Mouse (Mus musculus): ENCODE measurements around the gene Ppp4r3a. TPM values are rescaled to one million over a fixed set of nuclear protein-coding genes. Genes with fewer than 3 reads are reported as not detected.
A peak's percentile ranks its signal among the peaks of the same experiment; 100 is the strongest.

Gene Ppp4r3a
- polyA plus RNA-seq, 2 experiments, result 18.3 to 18.8 TPM

DNA sequence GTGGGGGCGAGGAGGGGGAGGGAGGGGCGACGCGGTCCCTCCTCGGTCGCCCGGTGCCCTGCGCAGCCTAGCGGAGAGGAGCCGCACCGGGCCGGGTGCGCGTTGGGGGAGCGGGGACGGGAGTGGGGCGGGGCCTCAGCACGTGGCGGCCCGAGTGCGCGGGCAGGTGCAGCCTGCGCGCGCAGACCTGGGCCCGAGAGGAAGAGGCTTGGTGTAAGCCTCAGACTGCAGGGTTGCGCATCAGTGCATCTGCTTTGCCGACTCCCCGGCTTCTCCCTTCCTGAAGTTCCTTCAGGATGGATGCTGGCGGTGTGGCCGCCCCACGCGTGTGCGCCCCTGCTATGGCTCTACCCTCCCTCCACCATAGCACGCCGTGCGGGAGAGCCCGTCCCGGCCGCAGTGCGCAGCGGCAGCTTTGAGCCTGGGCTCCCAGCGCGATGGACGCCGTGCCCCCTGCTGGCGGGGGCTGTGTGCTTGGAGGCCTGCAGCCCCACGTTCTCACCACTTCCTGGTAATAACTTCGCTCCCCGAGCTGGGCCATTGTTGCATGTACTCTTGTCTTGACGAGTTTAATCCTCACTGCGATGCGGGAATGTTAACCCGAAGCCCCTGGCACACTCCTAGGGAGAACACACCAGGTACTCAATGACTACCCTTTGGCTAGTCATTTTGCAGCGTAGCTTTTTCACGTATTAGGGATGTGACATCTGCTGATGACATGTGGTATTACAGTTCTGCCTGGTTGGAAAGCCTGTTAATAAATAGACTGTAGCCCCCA is 54.4 kb downstream of the Ppp4r3a start, which contains the start of gene Ccdc88c:
TSS of gene Ccdc88c (minus strand) at position 103 of the 778 bp plus-strand sequence.
- peak; percentile 74 to 81 (median 74) for DNase-seq (ENCODE audit: low read depth in 3 of 3, low spot score in 3 of 3)
- Histone ChIP-seq H3K4me2 (ENCODE audit: low read depth) (peak within 1 kb of the TSS; percentile 89), H3K4me1 (replicated peaks; ENCODE audit: control insufficient read depth in 2 of 2, insufficient read depth in 2 of 2, low read length in 1 of 2) (peaks cover 27 to 31% of the 10 kb centered on the region in 2 experiments), H3K27ac (peak within 1 kb of the TSS; percentile 85), H3K27me3 (ENCODE audit: control insufficient read depth, insufficient read depth, low read length) (no peaks in the 10 kb centered on the region), H3K9ac (replicated peaks) (peak within 1 kb of the TSS; percentile 94), H3K9me3 (ENCODE audit: control insufficient read depth, low read length) (no peaks in the 10 kb centered on the region), H3K36me3 (replicated peaks; ENCODE audit: control insufficient read depth, insufficient read depth, low read depth) (peaks cover 3% of the 10 kb centered on the region; the same call in 1 of the 2 replicates), H3K4me3 (ENCODE audit: insufficient read depth in 1 of 2, low read depth in 2 of 2, low read length in 2 of 2) (peak within 1 kb of the TSS; percentile 80 to 81)
- ATAC-seq (ENCODE audit: insufficient read depth), result peak; percentile 85
- TF ChIP-seq CTCF (IDR thresholded peaks at IDR 0.05; ENCODE audit: low read depth) (peak; percentile 89), EP300 (IDR thresholded peaks at IDR 0.05; ENCODE audit: low read depth) (no peak)
- 0% methylated on average over 52 of the region's 56 CpGs for WGBS (ENCODE audit: insufficient replicate concordance)

DNA sequence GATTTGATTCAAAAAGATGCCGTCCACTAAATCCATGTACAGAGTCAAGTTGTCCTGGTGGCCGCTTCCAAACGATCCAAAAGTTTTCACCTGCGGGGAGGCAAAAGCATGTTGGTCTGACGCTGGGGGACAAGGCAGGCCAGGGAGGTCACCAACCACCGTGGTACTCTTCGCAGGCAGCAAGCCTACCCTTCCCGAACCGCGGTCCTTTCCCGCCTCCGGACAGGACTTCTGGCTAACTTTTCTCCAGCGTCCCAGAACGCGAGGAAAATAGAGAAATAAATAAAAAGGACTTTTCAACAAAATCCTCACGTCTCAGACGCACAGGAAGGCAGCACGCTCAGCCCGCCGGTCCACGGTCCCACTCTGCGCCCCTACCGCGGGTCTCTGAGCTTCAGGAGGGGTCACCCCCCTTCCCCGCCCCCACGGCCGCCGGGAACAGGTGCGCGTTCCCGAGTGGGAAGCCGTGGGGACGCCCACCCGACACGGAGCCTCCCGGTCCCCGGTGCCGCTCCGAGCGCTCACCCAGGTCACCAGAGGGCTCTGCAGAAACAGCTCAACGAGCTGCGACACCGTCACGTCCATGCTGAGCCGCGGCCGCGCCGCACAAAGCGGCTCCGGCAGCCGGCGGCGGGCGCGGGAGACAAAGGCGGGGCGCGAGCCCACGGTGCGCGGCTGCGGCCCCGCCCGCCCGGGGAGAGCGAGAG is 55.1 kb downstream of the Ppp4r3a start:
- H3K4me2 ChIP-seq (ENCODE audit: low read depth), result peak overlapping the region; percentile 89
- no peak for ATAC-seq (ENCODE audit: insufficient read depth)
- peak overlapping the region; percentile 94 for H3K9ac ChIP-seq (replicated peaks)
- no peaks in the 10 kb centered on the region for H3K27me3 ChIP-seq (ENCODE audit: control insufficient read depth, insufficient read depth, low read length)
- peak overlapping the region; percentile 80 to 81 for H3K4me3 ChIP-seq (ENCODE audit: insufficient read depth in 1 of 2, low read depth in 2 of 2, low read length in 2 of 2)
- peaks cover 27 to 31% of the 10 kb centered on the region in 2 experiments for H3K4me1 ChIP-seq (replicated peaks; ENCODE audit: control insufficient read depth in 2 of 2, insufficient read depth in 2 of 2, low read length in 1 of 2)
- no peak for DNase-seq (ENCODE audit: low read depth in 3 of 3, low spot score in 3 of 3)
- peaks cover 7% of the 10 kb centered on the region for H3K36me3 ChIP-seq (replicated peaks; ENCODE audit: control insufficient read depth, insufficient read depth, low read depth)
- peak overlapping the region; percentile 85 for H3K27ac ChIP-seq
- under 1% methylated on average over 66 of the region's 67 CpGs for WGBS (ENCODE audit: insufficient replicate concordance)
- H3K9me3 ChIP-seq (ENCODE audit: control insufficient read depth, low read length), result no peaks in the 10 kb centered on the region
- TF ChIP-seq EP300 (IDR thresholded peaks at IDR 0.05; ENCODE audit: low read depth) (no peak), CTCF (IDR thresholded peaks at IDR 0.05; ENCODE audit: low read depth) (no peak)

GRCm38 (mm10) chr12:101027451-101028246 is 55.9 kb downstream of the Ppp4r3a start:
- H3K9ac ChIP-seq (replicated peaks), result peak overlapping the region; percentile 94
- DNase-seq (ENCODE audit: low read depth in 3 of 3, low spot score in 3 of 3), result no peak
- peaks cover 7% of the 10 kb centered on the region for H3K36me3 ChIP-seq (replicated peaks; ENCODE audit: control insufficient read depth, insufficient read depth, low read depth)
- 2% methylated on average over 19 of the region's 19 CpGs for WGBS (ENCODE audit: insufficient replicate concordance)
- H3K27ac ChIP-seq, result peak overlapping the region; percentile 85
- peak overlapping the region; percentile 89 for H3K4me2 ChIP-seq (ENCODE audit: low read depth)
- peaks cover 27 to 31% of the 10 kb centered on the region in 2 experiments for H3K4me1 ChIP-seq (replicated peaks; ENCODE audit: control insufficient read depth in 2 of 2, insufficient read depth in 2 of 2, low read length in 1 of 2)
- no peak for TF ChIP-seq CTCF (IDR thresholded peaks at IDR 0.05; ENCODE audit: low read depth)
- TF ChIP-seq EP300 (IDR thresholded peaks at IDR 0.05; ENCODE audit: low read depth), result no peak
- H3K9me3 ChIP-seq (ENCODE audit: control insufficient read depth, low read length), result no peaks in the 10 kb centered on the region
- peak overlapping the region; percentile 80 to 81 for H3K4me3 ChIP-seq (ENCODE audit: insufficient read depth in 1 of 2, low read depth in 2 of 2, low read length in 2 of 2)
- ATAC-seq (ENCODE audit: insufficient read depth), result no peak
- H3K27me3 ChIP-seq (ENCODE audit: control insufficient read depth, insufficient read depth, low read length), result no peaks in the 10 kb centered on the region

DNA sequence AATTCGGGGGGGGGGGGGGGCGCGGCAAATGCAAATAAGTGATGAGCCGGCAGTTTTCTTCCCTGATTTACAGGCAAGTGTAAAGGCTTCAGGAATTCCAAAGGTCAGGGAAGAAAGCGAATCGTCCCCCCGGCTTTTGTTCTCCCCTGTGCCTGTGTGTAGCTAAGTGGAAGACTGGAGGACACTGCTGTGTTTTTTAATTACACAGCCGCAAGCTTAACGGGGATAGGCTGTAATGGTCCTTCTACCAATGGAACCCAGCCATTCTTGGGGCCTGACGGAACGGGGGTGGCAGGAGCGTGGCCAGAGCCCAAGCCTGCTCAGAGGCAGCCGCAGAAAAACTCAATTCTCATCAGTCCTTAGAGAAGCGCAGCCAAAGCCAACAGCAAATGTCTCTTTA is 56.6 kb downstream of the Ppp4r3a start:
- WGBS (ENCODE audit: insufficient replicate concordance), result 35% methylated on average over 14 of the region's 14 CpGs
- no peak for DNase-seq (ENCODE audit: low read depth in 3 of 3, low spot score in 3 of 3)
- Histone ChIP-seq H3K27me3 (ENCODE audit: control insufficient read depth, insufficient read depth, low read length) (no peaks in the 10 kb centered on the region), H3K4me3 (ENCODE audit: insufficient read depth in 1 of 2, low read depth in 2 of 2, low read length in 2 of 2) (peak overlapping the region; percentile 80 to 81), H3K27ac (peak overlapping the region; percentile 85), H3K9me3 (ENCODE audit: control insufficient read depth, low read length) (no peaks in the 10 kb centered on the region), H3K4me2 (ENCODE audit: low read depth) (peak overlapping the region; percentile 89), H3K4me1 (replicated peaks; ENCODE audit: control insufficient read depth in 2 of 2, insufficient read depth in 2 of 2, low read length in 1 of 2) (peaks cover 27 to 31% of the 10 kb centered on the region in 2 experiments), H3K36me3 (replicated peaks; ENCODE audit: control insufficient read depth, insufficient read depth, low read depth) (peaks cover 10% of the 10 kb centered on the region), H3K9ac (replicated peaks) (peak overlapping the region; percentile 94)
- ATAC-seq (ENCODE audit: insufficient read depth), result no peak
- TF ChIP-seq CTCF (IDR thresholded peaks at IDR 0.05; ENCODE audit: low read depth) (no peak), EP300 (IDR thresholded peaks at IDR 0.05; ENCODE audit: low read depth) (no peak)
